12 mouse cellular contexts compared by ENCODE assay signal in genomic region chr8:121085561-121085960, GRCm38 (mm10). TPM values are rescaled to one million over a fixed set of nuclear protein-coding genes. Genes with fewer than 3 reads are reported as not detected.
DNase-seq lines count a peak whose midpoint lies in the region; ATAC-seq and TF ChIP-seq lines count a peak whose summit lies in the region.
"Had no signal": no experiment of that assay in that cellular context is flagged by ENCODE, and none has a peak within 500 bp of the region (broad histone marks: within the 10 kb centered on the region; RNA-seq: fewer than 3 reads in every experiment).

No protein-coding gene starts in this region.

- H3K4me1 ChIP-seq in liver, adult 2 months (ENCODE audit: control insufficient read depth, insufficient read depth, low read length): no peaks in the 10 kb centered on the region
- H3K4me1 ChIP-seq in embryonic facial prominence, embryonic 13.5 days: peaks cover 44% of the 10 kb centered on the region
- peaks cover 3% of the 10 kb centered on the region for H3K4me1 ChIP-seq in intestine, embryonic 15.5 days (replicated peaks)
- peaks cover 25% of the 10 kb centered on the region for H3K4me1 ChIP-seq in neural tube, embryonic 13.5 days (replicated peaks)

- ATAC-seq in embryonic facial prominence, embryonic 13.5 days (ENCODE audit: insufficient number of reproducible peaks, insufficient read depth, low FRiP score, low TSS enrichment, low read depth): no peak
- no peak for ATAC-seq in intestine, embryonic 15.5 days
- ATAC-seq in neural tube, embryonic 13.5 days (ENCODE audit: low read depth): no peak
- ATAC-seq: forebrain, postnatal 0 days had no signal

- no peak for TF ChIP-seq POLR2A in liver, adult 2 months (IDR thresholded peaks at IDR 0.05; ENCODE audit: extremely low read depth, insufficient read depth, low read length)

- no peaks in the 10 kb centered on the region for H3K9me3 ChIP-seq in embryonic facial prominence, embryonic 13.5 days
- no peaks in the 10 kb centered on the region for H3K9me3 ChIP-seq in intestine, embryonic 15.5 days
- H3K9me3 ChIP-seq in neural tube, embryonic 13.5 days: no peaks in the 10 kb centered on the region
- H3K9me3 ChIP-seq: limb, embryonic 12.5 days had no signal

- H3K27ac ChIP-seq in liver, adult 2 months (replicated peaks; ENCODE audit: insufficient read depth, low read depth, low read length): no peak overlapping the region
- H3K27ac ChIP-seq in embryonic facial prominence, embryonic 13.5 days: no peak overlapping the region
- peak overlapping the region; percentile 88; the same call in 1 of the 2 replicates for H3K27ac ChIP-seq in intestine, embryonic 15.5 days
- H3K27ac ChIP-seq in neural tube, embryonic 13.5 days (replicated peaks): no peak overlapping the region
- H3K27ac ChIP-seq: limb, embryonic 12.5 days had no signal

- peaks cover 26% of the 10 kb centered on the region for H3K27me3 ChIP-seq in liver, adult 2 months (ENCODE audit: control insufficient read depth, insufficient read depth, low read length)
- H3K27me3 ChIP-seq in embryonic facial prominence, embryonic 13.5 days: peaks cover 100% of the 10 kb centered on the region
- H3K27me3 ChIP-seq in intestine, embryonic 15.5 days (replicated peaks): peaks cover 79% of the 10 kb centered on the region
- peaks cover 100% of the 10 kb centered on the region for H3K27me3 ChIP-seq in neural tube, embryonic 13.5 days

- peak overlapping the region; percentile 92 for H3K4me2 ChIP-seq in embryonic facial prominence, embryonic 13.5 days
- peak overlapping the region; percentile 87 for H3K4me2 ChIP-seq in intestine, embryonic 15.5 days (replicated peaks)
- peak overlapping the region; percentile 58 for H3K4me2 ChIP-seq in neural tube, embryonic 13.5 days

- H3K9ac ChIP-seq in liver, adult 2 months (ENCODE audit: low read depth, low read length): peak overlapping the region; percentile 61; the same call in 1 of the 2 replicates
- peak overlapping the region; percentile 71 for H3K9ac ChIP-seq in embryonic facial prominence, embryonic 13.5 days
- peak overlapping the region; percentile 81 for H3K9ac ChIP-seq in intestine, embryonic 15.5 days
- 0 out of 2 replicates have a peak overlapping the region, but pooled peaks have one; percentile 9 for H3K9ac ChIP-seq in neural tube, embryonic 13.5 days
- H3K9ac ChIP-seq: forebrain, postnatal 0 days; limb, embryonic 12.5 days had no signal

- no peak for TF ChIP-seq CTCF in liver, adult 2 months (IDR thresholded peaks at IDR 0.05; ENCODE audit: low read depth, low read length)

- 90% methylated on average over 3 of the region's 3 CpGs for WGBS in liver, adult 2 months
- WGBS in embryonic facial prominence, embryonic 13.5 days: 48% methylated on average over 3 of the region's 3 CpGs
- 54% methylated on average over 3 of the region's 3 CpGs for WGBS in intestine, embryonic 15.5 days
- WGBS in neural tube, embryonic 13.5 days: 28% methylated on average over 3 of the region's 3 CpGs

- no peaks in the 10 kb centered on the region for H3K36me3 ChIP-seq in liver, adult 2 months (ENCODE audit: control insufficient read depth, insufficient read depth, low read length)
- H3K36me3 ChIP-seq in embryonic facial prominence, embryonic 13.5 days: no peaks in the 10 kb centered on the region
- H3K36me3 ChIP-seq in intestine, embryonic 15.5 days: no peaks in the 10 kb centered on the region
- no peaks in the 10 kb centered on the region for H3K36me3 ChIP-seq in neural tube, embryonic 13.5 days
- H3K36me3 ChIP-seq: limb, embryonic 12.5 days had no signal

- H3K4me3 ChIP-seq in liver, adult 2 months (ENCODE audit: insufficient read depth, low read depth, low read length): peak overlapping the region; percentile 61
- peak overlapping the region; percentile 56 for H3K4me3 ChIP-seq in embryonic facial prominence, embryonic 13.5 days
- peak overlapping the region; percentile 68 for H3K4me3 ChIP-seq in intestine, embryonic 15.5 days (replicated peaks)
- peak overlapping the region; percentile 36 for H3K4me3 ChIP-seq in neural tube, embryonic 13.5 days

- no peak for DNase-seq in liver, adult 2 months (ENCODE audit: extremely low read depth, low read depth, low spot score)
- DNase-seq in liver: no peak
- no peak for DNase-seq in urinary bladder, postnatal 25 days (ENCODE audit: low spot score)
- DNase-seq in left cerebral cortex, adult 8-10 months (ENCODE audit: low spot score in 2 of 2): no peak
- DNase-seq: adrenal gland, postnatal 14 days; embryo, embryonic 11 days; forebrain, postnatal 0 days; thymus, postnatal 25 days had no signal

- H3K79me2 ChIP-seq in liver, adult 2 months (ENCODE audit: control insufficient read depth, insufficient read depth, low read length): no peaks in the 10 kb centered on the region

RNA-seq across cellular contexts. Expression of gene Foxf1, which starts 1.4 kb away (rescaled TPM):
- 1.3 and 1.4 TPM in 2 replicates for total RNA-seq in liver, adult 2 months (2014; rRNA removed)
- 3.1 and 3.4 TPM in 2 replicates for polyA plus RNA-seq in liver, adult 2 months (2012; rRNA removed)
- 10.7 and 15.1 TPM in 2 replicates for polyA plus RNA-seq in embryonic facial prominence, embryonic 13.5 days (2015; fragmentation: Nextera tagmentation; extraction: Ambion mirVana)
- 105 and 126 TPM in 2 replicates for polyA plus RNA-seq in intestine, embryonic 15.5 days (2015; fragmentation: Nextera tagmentation; extraction: Ambion mirVana)
- polyA plus RNA-seq in neural tube, embryonic 13.5 days (2015; fragmentation: Nextera tagmentation; extraction: Ambion mirVana): 1.2 and 2.1 TPM in 2 replicates
- total RNA-seq in left cerebral cortex, adult 8-10 months (2022): 1 to 10 TPM in 2 of 4 experiments, under 1 TPM in 2; 0.54 to 1.6 (median 0.84) TPM

RNA-seq across cellular contexts. Expression of gene Mthfsd, which starts 22.6 kb away (rescaled TPM):
- 23.6 and 29.5 TPM in 2 replicates for total RNA-seq in liver, adult 2 months (2014; rRNA removed)
- polyA plus RNA-seq in liver, adult 2 months (2012; rRNA removed): 22.7 and 29.8 TPM in 2 replicates
- polyA plus RNA-seq in embryonic facial prominence, embryonic 13.5 days (2015; fragmentation: Nextera tagmentation; extraction: Ambion mirVana): 60.5 and 70.5 TPM in 2 replicates
- polyA plus RNA-seq in intestine, embryonic 15.5 days (2015; fragmentation: Nextera tagmentation; extraction: Ambion mirVana): 50.6 and 52.3 TPM in 2 replicates
- 50.6 and 53.8 TPM in 2 replicates for polyA plus RNA-seq in neural tube, embryonic 13.5 days (2015; fragmentation: Nextera tagmentation; extraction: Ambion mirVana)
- total RNA-seq in left cerebral cortex, adult 8-10 months (2022): 10 to 100 TPM; 33.9 to 43.3 (median 41.4) TPM

RNA-seq across cellular contexts. Expression of gene Foxc2, which starts 30.4 kb away (rescaled TPM):
- 0.07 TPM in 1 of 2 replicates, not detected in the other for total RNA-seq in liver, adult 2 months (2014; rRNA removed)
- polyA plus RNA-seq in liver, adult 2 months (2012; rRNA removed): 0.06 and 0.07 TPM in 2 replicates
- polyA plus RNA-seq in embryonic facial prominence, embryonic 13.5 days (2015; fragmentation: Nextera tagmentation; extraction: Ambion mirVana): 3.2 and 3.3 TPM in 2 replicates
- polyA plus RNA-seq in intestine, embryonic 15.5 days (2015; fragmentation: Nextera tagmentation; extraction: Ambion mirVana): 0.69 and 0.80 TPM in 2 replicates
- polyA plus RNA-seq in neural tube, embryonic 13.5 days (2015; fragmentation: Nextera tagmentation; extraction: Ambion mirVana): 6.5 and 7.6 TPM in 2 replicates
- total RNA-seq in left cerebral cortex, adult 8-10 months (2022): 1 to 10 TPM; 1.2 to 2.2 (median 1.9) TPM

RNA-seq across cellular contexts. Expression of gene Foxl1, which starts 42.2 kb away (rescaled TPM):
- not detected in 2 replicates for total RNA-seq in liver, adult 2 months (2014; rRNA removed)
- polyA plus RNA-seq in liver, adult 2 months (2012; rRNA removed): not detected in 2 replicates
- polyA plus RNA-seq in embryonic facial prominence, embryonic 13.5 days (2015; fragmentation: Nextera tagmentation; extraction: Ambion mirVana): 0.28 and 0.34 TPM in 2 replicates
- 9.0 and 9.3 TPM in 2 replicates for polyA plus RNA-seq in intestine, embryonic 15.5 days (2015; fragmentation: Nextera tagmentation; extraction: Ambion mirVana)
- polyA plus RNA-seq in neural tube, embryonic 13.5 days (2015; fragmentation: Nextera tagmentation; extraction: Ambion mirVana): 0.70 and 0.84 TPM in 2 replicates
- under 1 TPM; 0.13 to 0.34 (median 0.15) TPM for total RNA-seq in left cerebral cortex, adult 8-10 months (2022)
- polyA plus RNA-seq: forebrain, postnatal 0 days had no signal

Comparison
In these comparisons a context has a peak if more than half of its experiments do, and no peak if none do; other contexts are left out.
1. H3K9ac ChIP-seq: peak in every context shown above with its lines; median percentile 81 in intestine, embryonic 15.5 days; 71 in embryonic facial prominence, embryonic 13.5 days; 61 in liver, adult 2 months; 9 in neural tube, embryonic 13.5 days.